Mouse (Mus musculus) c-Kit-positive CD71-positive TER-119-positive erythroid progenitor cells, embryonic 14.5 days (primary cell): ENCODE data around the gene Ice2.

ENCODE experiments used
- DNase-seq: peaks from one replicate; pipeline ENCODE4 v3.0.0-alpha.2; 2013; ENCODE audit warnings: low spot score

The Ice2 gene

GRCm38 (mm10) chr9:69397760-69398452, at the start of gene Ice2:
TSS of gene Ice2 (plus strand) at chr9:69397906.
- peak; percentile 74 for DNase-seq

GRCm38 (mm10) chr9:69349537-69349936, 48.2 kb upstream of the Ice2 start:
- DNase-seq, result no peak

- DNase-seq, result no peak
Measured at GRCm38 (mm10) chr9:69354228-69354627, 43.5 kb upstream of the Ice2 start.

GRCm38 (mm10) chr9:69357834-69358233, 39.9 kb upstream of the Ice2 start:
- DNase-seq, result peak; percentile 39

GRCm38 (mm10) chr9:69358797-69359196, 38.9 kb upstream of the Ice2 start:
- no peak for DNase-seq

GRCm38 (mm10) chr9:69361951-69362445, 35.7 kb upstream of the Ice2 start:
- no peak for DNase-seq

GRCm38 (mm10) chr9:69362766-69363165, 34.9 kb upstream of the Ice2 start:
- DNase-seq, result no peak

- DNase-seq, result no peak
Measured at GRCm38 (mm10) chr9:69364117-69364516, 33.6 kb upstream of the Ice2 start.

GRCm38 (mm10) chr9:69367055-69367454, 30.7 kb upstream of the Ice2 start:
- no peak for DNase-seq

GRCm38 (mm10) chr9:69368071-69368470, 29.6 kb upstream of the Ice2 start:
- peak; percentile 18 for DNase-seq

- no peak for DNase-seq
Measured at GRCm38 (mm10) chr9:69371046-69371724, 26.5 kb upstream of the Ice2 start.

GRCm38 (mm10) chr9:69372871-69373270, 24.8 kb upstream of the Ice2 start:
- DNase-seq, result no peak

- no peak for DNase-seq
Measured at GRCm38 (mm10) chr9:69376982-69377653, 20.6 kb upstream of the Ice2 start.

- DNase-seq, result no peak
Measured at GRCm38 (mm10) chr9:69377654-69378045, 20.1 kb upstream of the Ice2 start.

- DNase-seq, result no peak
Measured at GRCm38 (mm10) chr9:69380546-69380945, 17.2 kb upstream of the Ice2 start.

GRCm38 (mm10) chr9:69381741-69382140, 16.0 kb upstream of the Ice2 start:
- no peak for DNase-seq

- DNase-seq, result no peak
Measured at GRCm38 (mm10) chr9:69384475-69384874, 13.2 kb upstream of the Ice2 start.

- no peak for DNase-seq
Measured at GRCm38 (mm10) chr9:69384905-69385304, 12.8 kb upstream of the Ice2 start.

GRCm38 (mm10) chr9:69387296-69387695, 10.4 kb upstream of the Ice2 start:
- DNase-seq, result no peak

- DNase-seq, result no peak
Measured at GRCm38 (mm10) chr9:69390631-69391030, 7.1 kb upstream of the Ice2 start.

GRCm38 (mm10) chr9:69394234-69394633, 3.5 kb upstream of the Ice2 start:
- DNase-seq, result no peak

- DNase-seq, result peak; percentile 9
Measured at GRCm38 (mm10) chr9:69397432-69397759, 310 bp upstream of the Ice2 start.

GRCm38 (mm10) chr9:69398453-69398850, 746 bp downstream of the Ice2 start:
- no peak for DNase-seq
